Mouse (Mus musculus) liver, adult 2 months (tissue): ENCODE results near the gene Med24. TPM values are rescaled to one million over a fixed set of nuclear protein-coding genes. Genes with fewer than 3 reads are reported as not detected.
"Not testable (repeated sequence)": the region's sequence is repeated elsewhere in the genome, so short reads cannot be mapped to it uniquely, and the experiment has no call there.

Experiments used
- DNase-seq: peaks from one replicate; pipeline ENCODE4 v3.0.0-alpha.2; 2011; ENCODE audit warnings: low read depth, low spot score; ENCODE audit errors: extremely low read depth
- H3K27ac ChIP-seq: fragments of 200-500 bp; replicated peaks from 2 replicates; pipeline ENCODE4 v1.5.1; 2012; ENCODE audit warnings: low read depth, mild to moderate bottlenecking, control low read depth, inconsistent platforms, low read length; ENCODE audit not compliant: insufficient read depth
- H3K27me3 ChIP-seq: fragments of 200-500 bp; 2 replicates; pipeline ENCODE4 v1.6.1; 2012; ENCODE audit warnings: mild to moderate bottlenecking, moderate library complexity, low read length, inconsistent platforms; ENCODE audit not compliant: control insufficient read depth, insufficient read depth
- H3K36me3 ChIP-seq: fragments of 200-500 bp; 2 replicates; pipeline ENCODE4 v1.6.1; 2012; ENCODE audit warnings: low read length, inconsistent platforms; ENCODE audit not compliant: control insufficient read depth, insufficient read depth
- H3K4me1 ChIP-seq: fragments of 200-500 bp; 2 replicates; pipeline ENCODE4 v1.6.1; 2011; ENCODE audit warnings: low read length; ENCODE audit not compliant: control insufficient read depth, insufficient read depth
- H3K4me3 ChIP-seq: fragments of 200-500 bp; 2 replicates; pipeline ENCODE4 v1.5.1; 2011; ENCODE audit warnings: low read depth, mild to moderate bottlenecking, control low read depth, low read length, moderate library complexity; ENCODE audit not compliant: insufficient read depth
- H3K79me2 ChIP-seq: fragments of 200-500 bp; 2 replicates; pipeline ENCODE4 v1.6.1; 2012; ENCODE audit warnings: inconsistent platforms, mild to moderate bottlenecking, low read length, moderate library complexity; ENCODE audit not compliant: control insufficient read depth, insufficient read depth
- H3K9ac ChIP-seq: fragments of 200-500 bp; 2 replicates; pipeline ENCODE4 v1.6.1; 2012; ENCODE audit warnings: low read depth, mild to moderate bottlenecking, control low read depth, inconsistent platforms, low read length
- CTCF ChIP-seq: fragments of 200-500 bp; IDR thresholded peaks from 2 replicates; pipeline ENCODE4 v1.5.1; 2011; ENCODE audit warnings: low read depth, low read length, control low read depth
- POLR2A ChIP-seq: fragments of 200-500 bp; IDR thresholded peaks from 2 replicates; pipeline ENCODE4 v1.6.1; 2011; ENCODE audit warnings: low read length, control low read depth; ENCODE audit not compliant: insufficient read depth; ENCODE audit errors: extremely low read depth
- WGBS: fragments of 180-500 bp; shearing (Covaris S2); methylation state at CpG from one replicate; pipeline ENCODE4 v1.1.7; 2018; 5-methylcytosine and 5-hydroxymethylcytosine counted together
- polyA plus RNA-seq: library from polyadenylated mRNA; depleted of rRNA; stranded (reverse); fragments of >200 nt; gene quantifications from 2 replicates; pipeline ENCODE4 v1.2.3, GENCODE M21; 2012
- total RNA-seq: library from RNA; depleted of rRNA; stranded (reverse); fragments of >200 nt; gene quantifications from 2 replicates; pipeline ENCODE4 v1.2.3, GENCODE M21; 2014

Med24 gene
- total and polyA plus RNA-seq, 2 experiments = 3.9 to 23.2 TPM

GRCm38 (mm10) chr11:98721458-98722226, 7.6 kb downstream of the Med24 start:
- Histone ChIP-seq H3K27ac (peak overlapping the region; percentile 6; the same call in 1 of the 2 replicates), H3K36me3 (no peaks in the 10 kb centered on the region), H3K4me1 (peaks cover 3% of the 10 kb centered on the region; the same call in 1 of the 2 replicates), H3K27me3 (no peaks in the 10 kb centered on the region), H3K9ac (no peak overlapping the region), H3K79me2 (no peaks in the 10 kb centered on the region), H3K4me3 (no peak overlapping the region)
- 0 out of 2 replicates have a peak, but pooled peaks have one; percentile 8 for TF ChIP-seq CTCF
- no peak for TF ChIP-seq POLR2A
- 67% methylated on average over 24 of the region's 24 CpGs for WGBS
- peak; percentile 81 for DNase-seq

GRCm38 (mm10) chr11:98720756-98721155, 8.5 kb downstream of the Med24 start:
- TF ChIP-seq CTCF = no peak
- TF ChIP-seq POLR2A = no peak
- no peak overlapping the region for H3K27ac ChIP-seq
- no peak for DNase-seq
- H3K9ac ChIP-seq = no peak overlapping the region
- H3K4me3 ChIP-seq = no peak overlapping the region
- no peaks in the 10 kb centered on the region for H3K27me3 ChIP-seq
- WGBS = 37% methylated on average over 2 of the region's 2 CpGs
- H3K36me3 ChIP-seq = no peaks in the 10 kb centered on the region
- H3K79me2 ChIP-seq = no peaks in the 10 kb centered on the region
- peaks cover 3% of the 10 kb centered on the region; the same call in 1 of the 2 replicates for H3K4me1 ChIP-seq

GRCm38 (mm10) chr11:98717904-98718303, 11.3 kb downstream of the Med24 start:
- Histone ChIP-seq H3K27ac (no peak overlapping the region), H3K9ac (no peak overlapping the region), H3K79me2 (no peaks in the 10 kb centered on the region), H3K4me1 (peaks cover 3% of the 10 kb centered on the region; the same call in 1 of the 2 replicates), H3K4me3 (no peak overlapping the region), H3K36me3 (0 out of 2 replicates have a peak, but pooled peaks cover 2% of the 10 kb centered on the region), H3K27me3 (no peaks in the 10 kb centered on the region)
- TF ChIP-seq POLR2A (no peak), CTCF (peak; percentile 90)
- DNase-seq = no peak
- 25% methylated on average over 13 of the region's 13 CpGs for WGBS

GRCm38 (mm10) chr11:98715946-98716345, 13.3 kb downstream of the Med24 start:
- TF ChIP-seq CTCF = no peak
- no peak for DNase-seq
- Histone ChIP-seq H3K4me1 (no peaks in the 10 kb centered on the region), H3K9ac (no peak overlapping the region), H3K27me3 (no peaks in the 10 kb centered on the region), H3K27ac (no peak overlapping the region), H3K36me3 (0 out of 2 replicates have a peak, but pooled peaks cover 2% of the 10 kb centered on the region), H3K79me2 (no peaks in the 10 kb centered on the region), H3K4me3 (no peak overlapping the region)
- WGBS = 99% methylated on average over 9 of the region's 9 CpGs

- H3K27me3 ChIP-seq = no peaks in the 10 kb centered on the region
- no peak overlapping the region for H3K9ac ChIP-seq
- TF ChIP-seq CTCF (no peak), POLR2A (no peak)
- peaks cover 8% of the 10 kb centered on the region for H3K4me1 ChIP-seq
- H3K4me3 ChIP-seq = no peak overlapping the region
- H3K36me3 ChIP-seq = 0 out of 2 replicates have a peak, but pooled peaks cover 2% of the 10 kb centered on the region
- 90% methylated on average over 12 of the region's 12 CpGs for WGBS
- H3K79me2 ChIP-seq = no peaks in the 10 kb centered on the region
- H3K27ac ChIP-seq = no peak overlapping the region
- no peak for DNase-seq
These were observed 15.5 kb downstream of the Med24 start for GRCm38 (mm10) chr11:98713703-98714102.

- H3K27me3 ChIP-seq, H3K27ac ChIP-seq, H3K79me2 ChIP-seq, DNase-seq, H3K9ac ChIP-seq, H3K4me3 ChIP-seq, H3K36me3 ChIP-seq: not testable (repeated sequence)
- peaks cover 13% of the 10 kb centered on the region for H3K4me1 ChIP-seq
- TF ChIP-seq CTCF = 0 out of 2 replicates have a peak, but pooled peaks have one; percentile 18
- WGBS = 84% methylated on average over 6 of the region's 6 CpGs
These were observed 17.2 kb downstream of the Med24 start for GRCm38 (mm10) chr11:98712009-98712408.
